9 mouse cellular contexts compared by ENCODE assay signal in genomic region chr3:94996946-94997345, GRCm38 (mm10). TPM values are rescaled to one million over a fixed set of nuclear protein-coding genes. Genes with fewer than 3 reads are reported as not detected.
A peak's percentile ranks its signal among the peaks of the same experiment; 100 is the strongest.
DNase-seq lines count a peak whose midpoint lies in the region; ATAC-seq and TF ChIP-seq lines count a peak whose summit lies in the region.
"Had no signal": no experiment of that assay in that cellular context is flagged by ENCODE, and none has a peak within 500 bp of the region (broad histone marks: within the 10 kb centered on the region; RNA-seq: fewer than 3 reads in every experiment).

No protein-coding gene starts in this region.

- no peaks in the 10 kb centered on the region for H3K9me3 ChIP-seq in forebrain, embryonic 14.5 days (replicated peaks; ENCODE audit: control insufficient read depth, low read length)
- no peaks in the 10 kb centered on the region for H3K9me3 ChIP-seq in forebrain, embryonic 13.5 days (replicated peaks)
- H3K9me3 ChIP-seq: lung, embryonic 15.5 days had no signal

- peaks cover 91% of the 10 kb centered on the region for H3K36me3 ChIP-seq in forebrain, embryonic 14.5 days (ENCODE audit: control insufficient read depth, insufficient read depth, low read length)
- peaks cover 99% of the 10 kb centered on the region for H3K36me3 ChIP-seq in forebrain, embryonic 13.5 days (ENCODE audit: poor library complexity, severe bottlenecking)
- H3K36me3 ChIP-seq in spleen, adult 2 months (ENCODE audit: control insufficient read depth, insufficient read depth, low read length), result peaks cover 39% of the 10 kb centered on the region

- no peak overlapping the region for H3K4me2 ChIP-seq in forebrain, embryonic 14.5 days (ENCODE audit: low read length)
- no peak overlapping the region for H3K4me2 ChIP-seq in forebrain, embryonic 13.5 days
- H3K4me2 ChIP-seq: lung, embryonic 15.5 days had no signal

- peak; percentile 85 for DNase-seq in forebrain, embryonic 14.5 days (ENCODE audit: low spot score)
- no peak for DNase-seq in Patski (ENCODE audit: low read depth, low spot score)
- DNase-seq in cerebellum, postnatal 14 days, result peak; percentile 93 to 98
- peak; percentile 85 for DNase-seq in heart, adult 8-10 months (ENCODE audit: low spot score)
- peak; percentile 46 to 84 for DNase-seq in layer of hippocampus, adult 8-10 months (ENCODE audit: low spot score in 2 of 2)
- DNase-seq in lung, postnatal 36 days, result peak; percentile 93
- DNase-seq in spleen, adult 2 months (ENCODE audit: low read depth in 1 of 2, low spot score in 2 of 2), result peak; percentile 66 to 84

- H3K27me3 ChIP-seq in forebrain, embryonic 14.5 days (replicated peaks; ENCODE audit: control insufficient read depth, insufficient read depth, low read length), result no peaks in the 10 kb centered on the region
- H3K27me3 ChIP-seq in forebrain, embryonic 13.5 days, result no peaks in the 10 kb centered on the region
- no peaks in the 10 kb centered on the region for H3K27me3 ChIP-seq in Patski
- H3K27me3 ChIP-seq in spleen, adult 2 months (ENCODE audit: control insufficient read depth, insufficient read depth, low read length), result no peaks in the 10 kb centered on the region
- H3K27me3 ChIP-seq: lung, embryonic 15.5 days had no signal

- no peak for TF ChIP-seq POLR2A in spleen, adult 2 months (IDR thresholded peaks at IDR 0.05; ENCODE audit: low read depth, low read length)

- CTCF ChIA-PET in Patski (lab: Charles Lee), result interaction anchor here (0.8 to 4.1 kb wide), 16 partner anchors 10 to 120 kb away, joined by 3 to 30 read pairs (median 5); no protein-coding TSS in a partner anchor

- H3K27ac ChIP-seq in forebrain, embryonic 14.5 days (ENCODE audit: low read depth, low read length), result no peak overlapping the region
- H3K27ac ChIP-seq in forebrain, embryonic 13.5 days, result no peak overlapping the region
- no peak overlapping the region for H3K27ac ChIP-seq in spleen, adult 2 months (ENCODE audit: insufficient read depth, low read length)
- H3K27ac ChIP-seq: lung, embryonic 15.5 days had no signal

- in situ Hi-C loops in Patski (cut with MboI; ENCODE audit: low pct_unique_long_range_greater_than_20kb), result loop anchor here (5.0 to 10.0 kb wide), 3 partner anchors 45 to 112 kb away; partner anchors contain the start of genes Psmb4 and Rfx5

- H3K9ac ChIP-seq in forebrain, embryonic 14.5 days (ENCODE audit: low read length), result no peak overlapping the region
- H3K9ac ChIP-seq in forebrain, embryonic 13.5 days, result no peak overlapping the region
- H3K9ac ChIP-seq: lung, embryonic 15.5 days had no signal

- H3K4me1 ChIP-seq in forebrain, embryonic 14.5 days (ENCODE audit: control insufficient read depth, insufficient read depth, low read length), result no peaks in the 10 kb centered on the region
- no peaks in the 10 kb centered on the region for H3K4me1 ChIP-seq in forebrain, embryonic 13.5 days
- H3K4me1 ChIP-seq in spleen, adult 2 months (ENCODE audit: control insufficient read depth, insufficient read depth, insufficient read length), result no peaks in the 10 kb centered on the region
- H3K4me1 ChIP-seq: lung, embryonic 15.5 days had no signal

- WGBS in forebrain, embryonic 14.5 days, result 27% methylated on average over 2 of the region's 2 CpGs
- WGBS in forebrain, embryonic 13.5 days, result 35% methylated on average over 2 of the region's 2 CpGs
- WGBS in spleen, adult 2 months, result 25% methylated on average over 2 of the region's 2 CpGs

- POLR2A ChIA-PET in Patski (lab: Charles Lee), result interaction anchor here (0.6 to 1.4 kb wide), 2 partner anchors 12 to 20 kb away, joined by 3 to 4 read pairs; no protein-coding TSS in a partner anchor

- 0 out of 2 replicates have a peak, but pooled peaks have one; percentile 37 for ATAC-seq in forebrain, embryonic 14.5 days
- no peak for ATAC-seq in forebrain, embryonic 13.5 days
- ATAC-seq in Patski, result peak; percentile 59

- peak; percentile 98 for TF ChIP-seq CTCF in Patski (IDR thresholded peaks at IDR 0.05)
- peak; percentile 71; the same call in 1 of the 2 replicates for TF ChIP-seq CTCF in spleen, adult 2 months (IDR thresholded peaks at IDR 0.05; ENCODE audit: extremely low read depth, insufficient read depth, insufficient read length, insufficient replicate concordance)

- H3K4me3 ChIP-seq in forebrain, embryonic 14.5 days (ENCODE audit: low read depth, low read length), result no peak overlapping the region
- H3K4me3 ChIP-seq in forebrain, embryonic 13.5 days, result no peak overlapping the region
- H3K4me3 ChIP-seq in spleen, adult 2 months (ENCODE audit: extremely low read depth, insufficient read depth, insufficient read length), result no peak overlapping the region
- H3K4me3 ChIP-seq: lung, embryonic 15.5 days had no signal

RNA-seq across cellular contexts. Expression of gene Zfp687, which starts 18.3 kb away (rescaled TPM):
- polyA plus RNA-seq in forebrain, embryonic 14.5 days (2014; fragmentation: Nextera tagmentation; extraction: Ambion mirVana), result 16.4 and 21.8 TPM in 2 replicates
- polyA plus RNA-seq in forebrain, embryonic 13.5 days (2015; fragmentation: Nextera tagmentation; extraction: Ambion mirVana), result 26.6 and 27.8 TPM in 2 replicates
- 66.7 TPM for polyA plus RNA-seq in Patski (2021)
- total RNA-seq in heart, adult 8-10 months (2022), result 10 to 100 TPM in 3 of 4 experiments, 1 to 10 TPM in 1; 10.0 to 16.2 (median 12.6) TPM
- total RNA-seq in layer of hippocampus, adult 8-10 months (2022), result 10 to 100 TPM; 25.1 to 35.1 (median 30.6) TPM
- polyA plus RNA-seq in spleen, adult 2 months (2012; rRNA removed), result 18.5 and 21.0 TPM in 2 replicates

RNA-seq across cellular contexts. Expression of gene Pi4kb, which starts 22.4 kb away (rescaled TPM):
- 28.8 and 31.0 TPM in 2 replicates for polyA plus RNA-seq in forebrain, embryonic 14.5 days (2014; fragmentation: Nextera tagmentation; extraction: Ambion mirVana)
- 23.6 and 25.5 TPM in 2 replicates for polyA plus RNA-seq in forebrain, embryonic 13.5 days (2015; fragmentation: Nextera tagmentation; extraction: Ambion mirVana)
- 85.2 TPM for polyA plus RNA-seq in Patski (2021)
- total RNA-seq in heart, adult 8-10 months (2022), result 10 to 100 TPM; 26.4 to 29.4 (median 28.3) TPM
- 10 to 100 TPM; 58.7 to 64.8 (median 59.6) TPM for total RNA-seq in layer of hippocampus, adult 8-10 months (2022)
- polyA plus RNA-seq in spleen, adult 2 months (2012; rRNA removed), result 30.2 and 31.7 TPM in 2 replicates

RNA-seq across cellular contexts. Expression of gene Rfx5, which starts 43.1 kb away (rescaled TPM):
- polyA plus RNA-seq in forebrain, embryonic 14.5 days (2014; fragmentation: Nextera tagmentation; extraction: Ambion mirVana), result 5.6 and 5.9 TPM in 2 replicates
- polyA plus RNA-seq in forebrain, embryonic 13.5 days (2015; fragmentation: Nextera tagmentation; extraction: Ambion mirVana), result 4.3 TPM in 2 replicates
- 22.8 TPM for polyA plus RNA-seq in Patski (2021)
- total RNA-seq in heart, adult 8-10 months (2022), result 10 to 100 TPM in 2 of 4 experiments, 1 to 10 TPM in 2; 5.8 to 14.5 (median 8.7) TPM
- 10 to 100 TPM; 21.9 to 28.9 (median 24.6) TPM for total RNA-seq in layer of hippocampus, adult 8-10 months (2022)
- polyA plus RNA-seq in spleen, adult 2 months (2012; rRNA removed), result 23.9 and 26.4 TPM in 2 replicates

RNA-seq across cellular contexts. Expression of gene Psmd4, which starts 45.5 kb away (rescaled TPM):
- 293 and 334 TPM in 2 replicates for polyA plus RNA-seq in forebrain, embryonic 14.5 days (2014; fragmentation: Nextera tagmentation; extraction: Ambion mirVana)
- polyA plus RNA-seq in forebrain, embryonic 13.5 days (2015; fragmentation: Nextera tagmentation; extraction: Ambion mirVana), result 299 and 311 TPM in 2 replicates
- 355 TPM for polyA plus RNA-seq in Patski (2021)
- 100 to 1,000 TPM; 124 to 149 (median 127) TPM for total RNA-seq in heart, adult 8-10 months (2022)
- total RNA-seq in layer of hippocampus, adult 8-10 months (2022), result 100 to 1,000 TPM; 137 to 166 (median 159) TPM
- 90.5 and 108 TPM in 2 replicates for polyA plus RNA-seq in spleen, adult 2 months (2012; rRNA removed)
